Mouse (Mus musculus) left cerebral cortex, adult 9 months (tissue): ENCODE results near the gene Foxn3.
A peak's percentile ranks its signal among the peaks of the same experiment; 100 is the strongest.

ENCODE experiments used
- DNase-seq, 2 experiments: peaks; one replicate each; pipeline ENCODE4 v3.0.0; 2022; ENCODE audit warnings: low spot score in 2 of 2

The Foxn3 gene

GRCm38 (mm10) chr12:99390429-99390828, 173.0 kb downstream of the Foxn3 start:
- no peak for DNase-seq

- DNase-seq, result no peak
Observed at GRCm38 (mm10) chr12:99389244-99389643, 174.1 kb downstream of the Foxn3 start.

GRCm38 (mm10) chr12:99385897-99386834, 177.2 kb downstream of the Foxn3 start:
- DNase-seq, result no peak

- no peak for DNase-seq
Observed at GRCm38 (mm10) chr12:99385073-99385472, 178.3 kb downstream of the Foxn3 start.

GRCm38 (mm10) chr12:99381317-99381716, 182.1 kb downstream of the Foxn3 start:
- DNase-seq, result no peak

- no peak for DNase-seq
Observed at GRCm38 (mm10) chr12:99380855-99381262, 182.5 kb downstream of the Foxn3 start.

- no peak for DNase-seq
Observed at GRCm38 (mm10) chr12:99380124-99380523, 183.3 kb downstream of the Foxn3 start.

GRCm38 (mm10) chr12:99378284-99378683, 185.1 kb downstream of the Foxn3 start:
- peak in 1 of 2 experiments; percentile 44 for DNase-seq

GRCm38 (mm10) chr12:99377705-99378104, 185.7 kb downstream of the Foxn3 start:
- no peak for DNase-seq

GRCm38 (mm10) chr12:99377069-99377468, 186.3 kb downstream of the Foxn3 start:
- DNase-seq, result no peak

GRCm38 (mm10) chr12:99375878-99376454, 187.4 kb downstream of the Foxn3 start:
- DNase-seq, result no peak

GRCm38 (mm10) chr12:99375426-99375825, 188.0 kb downstream of the Foxn3 start:
- no peak for DNase-seq

- DNase-seq, result peak in 1 of 2 experiments; percentile 35
Observed at GRCm38 (mm10) chr12:99374099-99374600, 189.2 kb downstream of the Foxn3 start.

GRCm38 (mm10) chr12:99373584-99373983, 189.8 kb downstream of the Foxn3 start:
- no peak for DNase-seq

GRCm38 (mm10) chr12:99371500-99371899, 191.9 kb downstream of the Foxn3 start:
- DNase-seq, result no peak

- peak in 1 of 2 experiments; percentile 44 for DNase-seq
Observed at GRCm38 (mm10) chr12:99368251-99368650, 195.1 kb downstream of the Foxn3 start.

- DNase-seq, result no peak
Observed at GRCm38 (mm10) chr12:99365999-99366398, 197.4 kb downstream of the Foxn3 start.

- DNase-seq, result no peak
Observed at GRCm38 (mm10) chr12:99364201-99364600, 199.2 kb downstream of the Foxn3 start.

GRCm38 (mm10) chr12:99363024-99363423, 200.4 kb downstream of the Foxn3 start:
- DNase-seq, result no peak

- DNase-seq, result no peak
Observed at GRCm38 (mm10) chr12:99361752-99362132, 201.6 kb downstream of the Foxn3 start.

GRCm38 (mm10) chr12:99360958-99361751, 202.2 kb downstream of the Foxn3 start:
- no peak for DNase-seq

GRCm38 (mm10) chr12:99358698-99359097, 204.7 kb downstream of the Foxn3 start:
- DNase-seq, result no peak
